Mouse (Mus musculus): ENCODE measurements around the gene Rpf1. TPM values are rescaled to one million over a fixed set of nuclear protein-coding genes. Genes with fewer than 3 reads are reported as not detected.
A peak's percentile ranks its signal among the peaks of the same experiment; 100 is the strongest.

Rpf1 gene
- total and polyA plus RNA-seq, 3 experiments = 72.3 to 369 (median 73.6) TPM

GRCm38 (mm10) chr3:146500003-146500809 is 21.0 kb downstream of the Rpf1 start (continued):
- no peak for TF ChIP-seq ELF1 (IDR thresholded peaks at IDR 0.05; ENCODE audit: low read depth, low read length)

GRCm38 (mm10) chr3:146499431-146500002 is 21.7 kb downstream of the Rpf1 start, which contains the start of the genes Spata1 and Gng5:
Gene Spata1, minus strand, starts transcription at chr3:146499753.
Gene Gng5, plus strand, starts transcription at chr3:146499807.
- H3K4me1 ChIP-seq (ENCODE audit: control insufficient read depth in 1 of 2, insufficient read depth in 2 of 2, low read length in 2 of 2) = peaks cover 2 to 13% of the 10 kb centered on the region in 2 experiments
- no peaks in the 10 kb centered on the region for H3K27me3 ChIP-seq (ENCODE audit: control insufficient read depth in 1 of 2, insufficient read depth in 2 of 2, low read length in 2 of 2)
- H3K4me3 ChIP-seq (ENCODE audit: control insufficient read depth in 1 of 2, insufficient read depth in 1 of 2, low read depth in 2 of 2, low read length in 2 of 2) = peak within 1 kb of the TSS; percentile 68 to 95
- H3K27ac ChIP-seq (ENCODE audit: control insufficient read depth, low read depth, low read length) = peak within 1 kb of the TSS; percentile 98
- H3K9ac ChIP-seq (ENCODE audit: control insufficient read depth, low read depth, low read length, poor library complexity, severe bottlenecking) = peak within 1 kb of the TSS; percentile 98
- peak; percentile 88 for DNase-seq (ENCODE audit: low read depth, low spot score)
- H3K9me3 ChIP-seq (replicated peaks; ENCODE audit: insufficient read depth, low read length) = no peaks in the 10 kb centered on the region
- peaks cover 15 to 29% of the 10 kb centered on the region in 2 experiments for H3K36me3 ChIP-seq (ENCODE audit: control insufficient read depth in 1 of 2, insufficient read depth in 2 of 2, low read length in 2 of 2)
- H3K79me2 ChIP-seq (ENCODE audit: control insufficient read depth, insufficient read depth, low read length, poor library complexity) = peaks cover 44% of the 10 kb centered on the region
- no peak for TF ChIP-seq MYC (IDR thresholded peaks at IDR 0.05; ENCODE audit: low read depth, low read length)
- TF ChIP-seq MAFK (IDR thresholded peaks at IDR 0.05; ENCODE audit: borderline replicate concordance, low read depth, low read length) = no peak
- peak; percentile 89 for TF ChIP-seq NELFE (IDR thresholded peaks at IDR 0.05; ENCODE audit: low read depth, low read length)
- TF ChIP-seq ETS1 (IDR thresholded peaks at IDR 0.05; ENCODE audit: low read depth, low read length) = peak; percentile 25; the same call in 1 of the 2 replicates
- TF ChIP-seq JUND (IDR thresholded peaks at IDR 0.05; ENCODE audit: low read depth, low read length) = no peak
- peak; percentile 71 to 76; a peak in 1 of 4 replicates for TF ChIP-seq POLR2A (IDR thresholded peaks at IDR 0.05; ENCODE audit: control insufficient read depth in 1 of 2, insufficient read depth in 1 of 2, low read depth in 1 of 2, low read length in 2 of 2, poor library complexity in 1 of 2)
- TF ChIP-seq TBP (IDR thresholded peaks at IDR 0.05; ENCODE audit: low read depth, low read length) = no peak
- no peak for TF ChIP-seq USF2 (IDR thresholded peaks at IDR 0.05; ENCODE audit: borderline replicate concordance in 1 of 2, insufficient read depth in 1 of 2, low read depth in 1 of 2, low read length in 2 of 2)
- no peak for TF ChIP-seq ZNF384 (IDR thresholded peaks at IDR 0.05; ENCODE audit: low read depth, low read length)
- TF ChIP-seq TCF12 (IDR thresholded peaks at IDR 0.05; ENCODE audit: low read depth, low read length) = peak; percentile 43; the same call in 1 of the 2 replicates
- TF ChIP-seq SIN3A (IDR thresholded peaks at IDR 0.05; ENCODE audit: low read length) = no peak; the same call in none of the 2 replicates
- 0 out of 2 replicates have a peak, but pooled peaks have one; percentile 27 for TF ChIP-seq ZKSCAN1 (IDR thresholded peaks at IDR 0.05; ENCODE audit: low read depth, low read length)
- TF ChIP-seq GABPA (IDR thresholded peaks at IDR 0.05; ENCODE audit: low read depth, low read length) = no peak
- TF ChIP-seq ELF1 (IDR thresholded peaks at IDR 0.05; ENCODE audit: low read depth, low read length) = no peak
- 0 out of 2 replicates have a peak, but pooled peaks have one; percentile 16 for TF ChIP-seq BHLHE40 (IDR thresholded peaks at IDR 0.05; ENCODE audit: borderline replicate concordance, low read depth, low read length)
- TF ChIP-seq MEF2A (IDR thresholded peaks at IDR 0.05; ENCODE audit: extremely low read depth, insufficient replicate concordance, low read depth, low read length, poor library complexity, severe bottlenecking) = no peak
- no peak for TF ChIP-seq TAL1 (IDR thresholded peaks at IDR 0.05; ENCODE audit: low read length)
- TF ChIP-seq CHD2 (IDR thresholded peaks at IDR 0.05; ENCODE audit: low read length) = no peak
- TF ChIP-seq POLR2AphosphoS5 (IDR thresholded peaks at IDR 0.05; ENCODE audit: borderline replicate concordance, low read depth, low read length) = no peak
- no peak for TF ChIP-seq RCOR1 (IDR thresholded peaks at IDR 0.05; ENCODE audit: low read depth, low read length)
- TF ChIP-seq MAZ (IDR thresholded peaks at IDR 0.05; ENCODE audit: low read depth, low read length) = peak; percentile 82; the same call in 1 of the 2 replicates
- TF ChIP-seq EP300 (IDR thresholded peaks at IDR 0.05; ENCODE audit: low read depth in 1 of 2, low read length in 2 of 2) = peak in 1 of 2 experiments; percentile 23; a peak in 1 of 4 replicates
- no peak for TF ChIP-seq CTCF (IDR thresholded peaks at IDR 0.05 in 2 of 3, conservative IDR thresholded peaks at IDR 0.05 in 1 of 3; ENCODE audit: control insufficient read depth in 1 of 3, insufficient read depth in 1 of 3, low read depth in 2 of 3, low read length in 3 of 3, poor library complexity in 1 of 3, severe bottlenecking in 1 of 3)
- TF ChIP-seq MAX (IDR thresholded peaks at IDR 0.05; ENCODE audit: low read length) = peak; percentile 56; the same call in 1 of the 2 replicates
- 0 out of 2 replicates have a peak, but pooled peaks have one; percentile 10 for TF ChIP-seq CHD1 (IDR thresholded peaks at IDR 0.05; ENCODE audit: low read depth, low read length)
- peak; percentile 92 for TF ChIP-seq ZMIZ1 (IDR thresholded peaks at IDR 0.05; ENCODE audit: low read depth, low read length)
- TF ChIP-seq MYB (IDR thresholded peaks at IDR 0.05; ENCODE audit: low read depth, low read length) = no peak
- peak; percentile 70 for TF ChIP-seq MXI1 (IDR thresholded peaks at IDR 0.05; ENCODE audit: low read depth, low read length)
- TF ChIP-seq HCFC1 (IDR thresholded peaks at IDR 0.05; ENCODE audit: low read depth, low read length) = peak; percentile 66
- no peak for TF ChIP-seq E2F4 (IDR thresholded peaks at IDR 0.05; ENCODE audit: borderline replicate concordance, low read depth, low read length)
- TF ChIP-seq KAT2A (conservative IDR thresholded peaks at IDR 0.05; ENCODE audit: low read depth, low read length) = no peak; the same call in 1 of the 2 replicates
- TF ChIP-seq SMC3 (IDR thresholded peaks at IDR 0.05; ENCODE audit: low read depth, low read length) = no peak

Data from MEL (cell line).